Mouse (Mus musculus) hematopoietic stem cell, adult 5-6 weeks (primary cell): ENCODE measurements around the gene Ttc23. TPM values are rescaled to one million over a fixed set of nuclear protein-coding genes. Genes with fewer than 3 reads are reported as not detected.

Source experiments
- ATAC-seq, 2 experiments: fragments of 125-278 bp in 1 of 2; replicated peaks in 1 of 2; 2 replicates each; pipeline ENCODE4 v1.8.0; 2016 to 2017; ENCODE audit warnings: inconsistent platforms in 2 of 2, mild to moderate bottlenecking in 2 of 2, moderate number of reproducible peaks in 2 of 2, low read depth in 1 of 2, moderate TSS enrichment in 1 of 2; ENCODE audit not compliant: low FRiP score in 2 of 2, poor library complexity in 2 of 2, severe bottlenecking in 2 of 2, insufficient read depth in 1 of 2, low TSS enrichment in 1 of 2
- total RNA-seq: library from RNA; stranded (forward); fragments of 172-1452, 232-1000 nt; gene quantifications from 2 replicates; pipeline ENCODE4 v1.2.3, GENCODE M21; 2017

Gene Ttc23
- 1.8 and 5.2 TPM in 2 replicates for total RNA-seq

DNA sequence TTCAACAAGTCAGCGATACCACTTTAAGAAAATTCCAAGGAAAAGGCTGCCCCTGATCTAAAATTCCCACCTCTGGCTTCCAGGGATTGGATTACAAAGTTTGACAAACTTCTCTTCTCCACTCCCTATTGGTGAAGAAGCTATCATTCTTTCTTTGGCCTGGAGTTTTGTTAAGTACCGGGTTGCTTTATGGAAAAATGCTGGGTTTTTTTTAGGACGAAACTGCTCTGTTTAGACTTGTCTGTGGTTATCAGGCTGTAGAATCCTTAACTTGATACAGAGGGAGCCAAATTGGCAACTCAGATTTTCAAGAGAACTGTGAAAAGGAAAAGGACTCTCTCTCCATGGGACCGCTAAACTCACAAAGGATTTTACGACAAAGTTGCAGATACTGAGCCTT is at the start of gene Ttc23:
Gene Ttc23, plus strand, starts transcription at position 134 of the 400 bp plus-strand sequence.
- ATAC-seq: no peak

DNA sequence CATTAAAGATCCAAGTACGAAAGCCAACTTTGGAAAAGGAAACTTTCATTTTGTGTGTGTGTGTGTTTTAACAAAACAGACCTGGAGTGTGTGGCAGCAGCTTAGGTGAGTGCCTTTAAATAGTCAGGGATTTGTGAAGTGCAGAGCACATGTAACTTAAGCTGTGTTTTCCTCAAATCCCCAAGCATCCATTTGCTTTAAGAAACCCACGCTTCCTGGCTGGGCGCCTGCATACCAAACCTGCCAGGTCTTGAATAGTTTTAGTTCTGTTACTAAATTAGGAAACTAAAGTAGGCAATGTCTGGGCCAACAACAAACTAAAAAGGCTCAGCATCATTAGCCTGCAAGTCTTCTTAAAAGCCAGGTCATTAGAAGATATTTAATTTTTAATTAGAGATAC is 49.2 kb upstream of the Ttc23 start:
- no peak for ATAC-seq

DNA sequence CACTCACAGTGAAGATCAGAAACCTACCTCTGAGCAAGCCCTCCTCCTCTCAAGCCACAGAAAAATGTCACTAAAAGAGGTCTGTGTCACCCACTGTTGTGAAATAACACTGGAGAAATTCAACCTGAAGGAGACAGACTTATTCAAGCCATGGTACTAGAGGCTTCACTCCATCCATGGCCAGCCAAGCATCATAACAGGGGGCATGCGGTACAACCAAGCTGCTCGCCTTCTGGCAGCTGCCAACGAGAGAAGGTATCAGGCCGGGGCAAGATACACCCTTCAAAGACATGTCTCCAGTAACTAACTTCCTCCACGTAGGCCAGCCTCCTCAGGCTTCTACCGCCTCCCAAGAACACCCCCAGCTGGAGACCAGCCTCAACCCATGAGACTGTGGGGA is 42.1 kb upstream of the Ttc23 start:
- ATAC-seq: no peak

DNA sequence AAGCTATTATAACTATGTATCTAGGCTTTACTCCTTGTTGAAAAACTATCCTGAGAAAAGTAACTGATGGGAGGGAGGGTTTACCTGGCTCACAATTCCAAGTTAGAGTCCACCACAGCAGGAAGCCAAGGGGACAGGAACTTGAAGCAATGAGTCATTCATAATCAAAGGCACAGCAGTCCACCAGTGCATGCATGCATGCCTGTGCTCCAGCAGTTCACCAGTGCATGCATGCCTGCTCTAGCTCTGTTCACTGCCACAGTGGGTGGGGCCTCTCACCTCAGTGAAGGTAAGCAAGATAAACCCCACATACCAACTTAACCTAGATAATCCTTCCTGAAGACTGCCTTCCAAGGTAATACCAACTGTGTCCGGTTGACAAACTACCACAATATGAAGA is 41.0 kb upstream of the Ttc23 start:
- no peak for ATAC-seq

DNA sequence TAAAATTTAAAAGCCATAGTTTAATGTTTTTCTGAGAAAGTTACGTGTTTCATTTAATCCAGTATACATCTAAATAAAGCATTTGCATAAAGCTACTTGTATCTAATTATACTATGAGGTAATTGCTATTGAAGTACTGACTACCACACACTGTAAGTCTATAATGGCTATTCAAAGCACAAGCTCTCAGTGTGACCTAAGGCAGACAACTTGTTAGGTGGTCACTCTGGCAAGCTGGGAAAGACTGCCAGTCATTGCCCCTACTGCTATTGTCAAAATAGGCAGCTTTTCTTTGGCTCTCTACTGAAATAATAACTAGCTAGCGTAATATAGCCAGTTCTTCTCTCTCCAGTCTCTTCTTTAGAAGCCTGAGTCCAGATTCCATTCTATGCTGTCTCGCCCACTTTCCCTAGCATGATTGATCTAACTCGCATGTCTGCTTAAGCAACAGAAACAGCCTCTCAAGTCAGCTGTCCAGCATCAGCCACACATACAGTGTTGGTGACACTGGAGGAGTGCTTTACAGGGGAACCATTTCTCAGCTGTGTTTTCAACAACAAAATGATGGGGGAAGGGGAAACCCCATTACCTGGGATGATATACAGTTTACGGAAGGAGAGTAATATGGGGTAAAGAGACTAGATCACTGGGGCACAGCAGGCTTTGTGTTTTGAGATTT is 39.4 kb upstream of the Ttc23 start:
- no peak for ATAC-seq

DNA sequence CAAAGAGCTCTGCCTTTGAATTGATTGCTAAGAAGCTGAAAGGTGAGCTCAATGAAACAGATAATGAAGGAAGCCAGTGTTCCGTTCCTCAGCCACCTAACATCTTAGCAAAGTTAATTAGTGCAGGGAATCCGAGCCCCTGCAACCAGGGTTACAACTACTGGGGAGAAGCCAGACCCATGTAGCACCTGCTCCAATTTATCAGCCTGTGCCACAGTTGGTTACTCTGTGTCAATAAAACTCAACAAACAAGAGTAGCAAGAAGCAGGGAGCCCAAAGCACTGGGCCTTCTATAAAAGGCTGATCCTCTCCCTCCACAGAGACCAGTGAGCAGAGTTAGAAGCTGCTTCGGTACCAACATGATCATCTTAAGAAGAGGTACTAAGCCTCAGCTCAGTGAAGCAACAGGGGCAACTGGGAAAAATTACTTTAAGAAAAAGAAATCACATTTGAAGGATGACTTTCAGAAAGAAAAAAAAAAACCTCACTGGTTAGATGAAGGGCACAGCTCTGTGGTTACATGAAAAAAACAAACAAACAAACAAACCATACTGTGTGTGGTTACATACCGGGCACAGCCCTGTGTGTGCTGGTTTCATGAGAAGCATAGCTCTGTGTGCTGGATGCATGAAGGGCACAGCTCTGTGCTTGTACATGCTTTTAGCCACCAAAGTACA is 38.7 kb upstream of the Ttc23 start:
- no peak for ATAC-seq

DNA sequence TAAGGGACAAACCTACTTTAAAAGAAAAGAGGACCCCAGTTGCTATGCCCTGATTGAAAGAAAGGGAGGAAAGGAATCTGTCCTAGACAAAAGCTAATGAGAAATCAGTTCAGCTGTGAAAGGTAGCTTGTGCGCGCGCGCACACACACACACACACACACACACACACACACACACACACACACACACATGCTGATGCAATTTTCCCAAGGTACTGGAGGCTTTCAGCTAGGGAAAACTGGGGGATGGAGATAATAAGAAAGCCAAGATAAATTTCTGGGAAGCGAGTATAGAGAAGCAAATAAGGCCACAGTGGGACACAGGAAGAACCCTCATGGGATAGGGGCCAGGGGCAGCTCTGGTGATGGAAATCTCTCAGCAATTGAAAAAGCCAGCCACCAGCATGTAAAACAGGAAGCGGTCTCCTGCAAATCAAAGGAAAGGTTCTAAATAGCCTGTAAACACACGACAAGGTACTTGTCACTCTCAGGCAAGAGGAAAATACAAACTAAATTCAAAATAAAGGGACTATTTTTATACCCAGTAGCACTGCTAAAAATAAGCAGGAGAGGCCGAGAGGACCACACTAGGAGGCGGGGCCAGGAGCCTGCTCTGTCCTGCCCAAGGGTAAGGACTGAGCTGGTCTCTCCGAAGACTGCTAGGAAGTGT is 33.3 kb upstream of the Ttc23 start:
- ATAC-seq: no peak

DNA sequence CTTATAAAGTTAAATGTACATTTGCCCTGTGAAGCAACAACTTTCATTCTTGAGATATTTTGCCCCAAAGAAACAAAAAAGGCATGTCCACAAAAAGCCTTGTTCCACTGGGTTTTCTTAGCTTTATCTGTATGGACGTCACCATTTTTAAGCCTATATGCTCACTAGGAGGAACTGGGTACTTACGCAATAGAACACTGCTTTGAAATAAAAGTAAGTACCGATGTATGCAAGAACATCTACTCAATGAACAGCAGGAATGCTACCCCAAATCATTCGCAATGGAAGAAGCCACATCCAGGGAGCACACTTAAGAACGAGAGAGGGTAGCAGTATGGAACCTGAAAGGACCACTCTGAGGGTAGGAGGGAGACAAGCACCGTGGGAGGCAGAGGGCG is 32.7 kb upstream of the Ttc23 start:
- no peak for ATAC-seq

DNA sequence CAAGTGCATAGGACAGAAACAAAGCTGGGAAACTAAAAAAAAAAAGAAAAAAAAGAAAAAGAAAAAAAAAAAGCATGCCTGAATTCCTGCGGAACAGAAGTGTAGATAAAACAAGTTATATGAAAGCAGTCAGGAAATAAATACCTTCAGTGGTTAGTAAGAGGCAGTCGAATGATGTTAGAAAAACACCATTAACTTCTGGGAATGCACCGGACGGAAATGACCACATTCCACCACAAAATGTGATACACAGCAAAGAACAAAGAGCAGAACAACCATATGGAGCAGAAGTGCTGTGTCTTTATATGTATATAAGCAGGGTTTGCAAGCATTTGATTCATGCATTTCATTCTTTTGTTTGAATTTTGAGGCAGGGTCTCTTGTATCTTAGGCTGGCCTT is 30.3 kb upstream of the Ttc23 start:
- ATAC-seq: no peak

DNA sequence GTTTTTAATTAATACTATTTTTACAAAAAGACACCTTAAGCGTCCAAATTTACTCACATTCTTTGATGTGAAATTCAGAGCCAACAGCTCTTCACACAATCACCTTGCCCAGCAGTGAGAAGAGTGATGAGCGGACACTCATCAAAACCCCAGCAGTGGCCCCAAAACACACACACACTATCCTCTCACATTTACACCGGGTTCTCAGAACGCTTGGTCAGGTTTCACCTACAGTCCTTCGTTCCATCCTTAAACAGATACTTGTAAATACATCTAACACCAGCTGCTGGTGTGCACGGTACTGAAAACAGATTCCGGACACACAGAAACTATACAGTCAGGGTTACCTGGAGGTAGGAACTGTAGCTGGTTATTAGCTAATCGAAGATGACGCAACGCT is 29.6 kb upstream of the Ttc23 start:
- ATAC-seq: no peak

DNA sequence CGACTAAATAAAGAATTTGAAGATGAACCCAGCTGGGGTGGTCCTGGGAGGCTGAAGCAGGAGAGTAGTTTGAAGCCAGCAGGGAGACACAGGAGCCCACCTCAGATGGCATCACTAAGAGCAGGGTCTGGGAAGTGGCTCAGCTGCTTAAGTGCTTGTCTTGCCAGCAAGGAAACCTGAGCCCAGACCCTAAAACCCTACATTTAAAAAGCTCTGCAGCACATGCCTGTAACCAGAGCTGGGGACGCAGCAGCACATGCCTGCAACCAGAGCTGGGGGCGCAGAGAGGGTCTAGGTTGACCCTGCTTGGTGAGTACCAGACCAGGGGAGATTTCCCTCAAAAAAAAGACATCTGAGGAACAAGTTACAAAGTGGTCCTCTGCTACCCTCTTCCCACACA is 28.9 kb upstream of the Ttc23 start:
- ATAC-seq: no peak

DNA sequence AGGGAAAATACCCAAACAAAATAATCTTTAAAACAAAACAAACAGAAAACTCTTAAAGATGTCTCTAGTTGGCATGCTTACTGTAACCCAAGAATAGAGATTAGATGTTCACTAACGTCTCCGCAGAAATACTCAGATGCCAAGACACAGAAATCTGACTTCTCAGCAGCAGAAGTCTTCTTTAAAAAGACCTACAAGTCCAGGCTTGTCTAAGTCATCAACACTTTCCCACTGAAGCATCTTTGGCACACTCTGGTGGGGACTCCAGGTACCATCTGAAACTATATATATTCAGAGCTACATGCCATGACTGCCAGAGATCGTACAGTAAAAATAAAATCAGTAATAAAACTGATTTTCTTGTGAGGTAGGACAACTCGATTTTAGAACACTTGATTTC is 27.4 kb upstream of the Ttc23 start:
- ATAC-seq: 0 out of 4 replicates have a peak, but pooled peaks of 1 of the 2 experiments have one; percentile 12

DNA sequence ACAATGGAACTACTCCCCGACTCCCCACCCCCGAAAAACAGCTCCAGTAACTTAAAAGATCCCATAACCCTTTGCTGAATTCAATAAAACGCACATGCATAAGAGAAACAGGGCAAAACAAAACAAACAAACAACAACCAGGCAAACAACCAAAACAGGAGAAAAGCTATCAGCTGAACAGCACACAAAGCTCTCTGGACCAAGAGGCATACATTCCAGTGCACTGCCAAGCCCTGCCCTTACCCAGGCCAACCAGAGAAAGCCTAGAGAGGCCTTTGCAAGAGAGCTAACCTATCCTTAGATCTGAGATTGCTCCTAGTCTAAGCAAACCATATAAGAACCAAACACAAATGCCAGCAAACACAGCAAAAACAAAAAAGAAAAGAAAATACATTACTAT is 25.1 kb upstream of the Ttc23 start:
- no peak for ATAC-seq

DNA sequence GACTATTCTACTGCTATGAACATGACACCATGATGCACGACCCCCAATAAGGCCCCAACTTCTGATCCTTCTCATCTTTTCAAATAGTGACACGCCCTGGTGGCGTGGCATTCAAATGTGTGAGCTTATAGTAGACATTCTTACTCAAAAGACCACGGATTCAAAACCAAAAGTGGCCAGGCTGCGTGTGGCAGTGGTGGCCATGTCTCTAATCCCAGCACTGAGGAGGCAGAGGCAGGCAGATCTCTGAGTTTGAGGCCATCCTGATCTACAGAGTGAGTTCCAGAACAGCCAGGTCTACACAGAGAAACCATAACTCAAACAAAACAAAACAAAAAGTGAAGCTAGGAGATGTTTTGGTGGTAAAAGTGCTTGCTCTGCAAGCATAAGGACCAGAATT is 20.5 kb upstream of the Ttc23 start:
- ATAC-seq: no peak

DNA sequence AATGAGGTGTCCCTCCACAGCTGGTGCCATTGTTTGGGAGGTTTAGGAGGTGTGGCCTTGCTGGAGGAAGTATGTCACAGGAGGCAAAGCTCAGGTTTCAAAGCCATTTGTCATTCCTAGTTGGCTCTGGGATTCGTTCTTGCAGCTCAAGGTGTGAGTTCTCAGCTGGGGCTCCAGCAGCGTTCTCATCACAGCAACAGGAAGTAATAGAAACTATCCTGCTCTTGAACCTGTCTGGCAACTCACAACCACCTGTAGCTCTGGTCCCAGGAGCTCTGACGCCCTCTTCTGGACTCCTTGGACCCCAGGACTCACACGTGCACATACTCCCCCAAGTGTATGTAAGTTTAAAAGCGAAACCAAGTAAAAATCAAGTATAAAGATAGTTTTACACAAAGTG is 17.5 kb upstream of the Ttc23 start:
- ATAC-seq: no peak

DNA sequence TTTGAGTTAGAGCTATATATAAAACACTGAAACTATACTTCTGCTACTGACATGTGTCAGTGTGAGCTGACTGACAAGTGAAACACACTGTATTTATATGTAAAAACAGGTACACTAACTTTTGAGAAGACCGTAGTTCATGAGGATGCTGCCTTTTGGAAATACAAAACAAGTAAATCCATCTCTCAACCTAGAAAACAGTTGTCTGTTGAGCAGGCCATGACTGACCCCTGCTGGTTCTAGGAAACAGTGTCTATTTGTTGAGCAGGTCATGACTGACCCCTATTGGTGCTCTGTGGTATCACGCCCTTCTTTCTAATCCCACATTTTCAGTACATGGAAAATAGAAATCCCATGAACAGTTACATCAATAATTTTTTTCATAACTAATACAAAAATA is 16.4 kb upstream of the Ttc23 start:
- peak; percentile 89 to 96 for ATAC-seq

DNA sequence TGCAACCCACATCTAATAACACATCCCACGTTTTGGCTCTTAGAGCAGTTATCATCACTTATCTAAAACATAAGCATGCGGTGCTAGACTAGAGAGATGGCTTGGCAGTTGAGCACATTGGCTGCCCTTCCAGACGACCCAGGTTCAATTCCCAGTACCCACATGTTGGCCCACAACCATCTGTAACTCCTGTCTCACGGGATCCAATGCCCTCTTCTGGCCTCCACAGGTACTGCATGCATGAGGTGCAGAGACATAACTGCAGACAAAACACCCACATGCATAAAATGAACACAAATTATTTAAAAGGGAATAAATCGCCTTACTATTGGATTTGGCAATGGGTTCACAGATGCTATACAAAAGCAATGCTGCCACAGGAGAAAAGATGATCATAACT is 14.8 kb upstream of the Ttc23 start:
- ATAC-seq: no peak

DNA sequence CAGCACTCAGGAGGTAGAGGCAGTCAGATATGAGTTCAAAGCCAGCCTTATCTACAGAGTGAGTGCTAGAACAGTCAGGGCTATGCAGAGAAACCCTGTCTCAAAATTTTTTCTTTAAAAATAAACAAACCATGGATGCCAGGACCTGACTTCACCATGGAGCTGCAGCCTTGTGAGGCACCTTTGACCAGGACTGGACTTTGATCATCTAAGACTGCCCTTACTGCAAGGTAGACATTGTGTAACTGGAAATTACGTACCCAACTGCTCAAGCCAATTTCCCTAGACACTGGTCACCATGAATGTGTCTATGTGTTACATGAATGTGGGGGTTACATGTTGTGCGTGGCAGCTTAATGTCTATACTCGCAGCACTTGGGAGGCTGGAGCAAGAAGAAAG is 13.0 kb upstream of the Ttc23 start:
- no peak for ATAC-seq

DNA sequence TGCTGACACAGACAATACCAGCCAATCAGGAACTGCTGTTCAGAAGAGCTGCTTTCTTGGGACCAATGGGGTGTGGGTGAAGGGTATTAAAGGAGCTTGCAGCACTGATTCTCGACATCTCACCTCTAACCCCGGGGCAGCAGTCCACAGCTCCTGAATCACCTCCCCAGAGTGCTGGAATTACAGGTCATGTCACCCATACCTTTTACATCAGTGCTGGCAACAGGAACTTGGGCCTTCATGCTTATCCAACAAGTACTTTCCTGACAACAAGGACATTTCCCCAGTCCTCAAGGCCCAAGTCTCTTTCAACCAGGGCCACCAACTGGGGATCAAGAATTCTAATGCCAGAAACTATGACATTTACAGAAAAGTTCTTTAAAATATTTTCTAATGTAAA is 11.0 kb upstream of the Ttc23 start:
- ATAC-seq: no peak
